26 mouse cellular contexts compared by ENCODE assay signal in the genomic region with DNA sequence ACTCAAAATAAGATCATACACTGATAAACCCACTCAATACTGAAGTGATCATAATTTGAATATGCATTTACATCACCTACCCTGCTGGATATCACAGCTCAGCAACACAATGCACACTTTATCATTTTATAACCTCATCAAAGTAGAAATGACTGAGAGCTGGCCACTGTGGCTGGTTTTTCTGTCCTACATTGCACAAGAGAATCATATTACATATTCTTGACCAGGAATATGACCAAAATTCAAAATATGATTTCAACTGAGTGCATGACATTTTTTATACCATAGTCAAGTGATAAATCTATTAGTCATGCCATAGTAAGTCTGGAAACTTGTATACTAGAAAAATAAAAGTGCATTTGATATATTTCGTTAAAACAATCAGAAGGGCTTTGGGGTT.
DNase-seq lines count a peak whose midpoint lies in the region; ATAC-seq and TF ChIP-seq lines count a peak whose summit lies in the region.
"Had no signal": no experiment of that assay in that cellular context is flagged by ENCODE, and none has a peak within 500 bp of the region (broad histone marks: within the 10 kb centered on the region; RNA-seq: fewer than 3 reads in every experiment).

No protein-coding gene starts in this region.

- no peaks in the 10 kb centered on the region for H3K36me3 ChIP-seq in C2C12 (ENCODE audit: control insufficient read depth, insufficient read depth)
- no peaks in the 10 kb centered on the region for H3K36me3 ChIP-seq in intestine, embryonic 14.5 days (ENCODE audit: control insufficient read depth, insufficient read depth, low read length)
- H3K36me3 ChIP-seq in intestine, postnatal 0 days (ENCODE audit: control insufficient read depth, insufficient read depth) = no peaks in the 10 kb centered on the region
- H3K36me3 ChIP-seq in kidney, adult 2 months (ENCODE audit: control insufficient read depth, insufficient read depth, low read length) = no peaks in the 10 kb centered on the region
- H3K36me3 ChIP-seq: embryonic facial prominence, embryonic 12.5 days; embryonic facial prominence, embryonic 15.5 days; forebrain, embryonic 12.5 days; forebrain, embryonic 15.5 days; heart, embryonic 12.5 days; heart, embryonic 15.5 days; hindbrain, embryonic 10.5 days; hindbrain, embryonic 13.5 days had no signal

- TF ChIP-seq POLR2A in kidney, adult 2 months (IDR thresholded peaks at IDR 0.05; ENCODE audit: low read depth, low read length) = no peak

- no peaks in the 10 kb centered on the region for H3K79me2 ChIP-seq in C2C12 (ENCODE audit: control insufficient read depth, insufficient read depth)

- no peak overlapping the region for H3K4me2 ChIP-seq in intestine, embryonic 14.5 days (ENCODE audit: low read length)
- no peak overlapping the region for H3K4me2 ChIP-seq in intestine, postnatal 0 days (replicated peaks; ENCODE audit: low read depth)
- H3K4me2 ChIP-seq: embryonic facial prominence, embryonic 12.5 days; embryonic facial prominence, embryonic 15.5 days; forebrain, embryonic 12.5 days; forebrain, embryonic 15.5 days; heart, embryonic 12.5 days; heart, embryonic 15.5 days; hindbrain, embryonic 13.5 days had no signal

- no peak for TF ChIP-seq CTCF in C2C12 (IDR thresholded peaks at IDR 0.05; ENCODE audit: control insufficient read depth, insufficient read depth, insufficient read length)
- no peak for TF ChIP-seq CTCF in intestine, postnatal 0 days (IDR thresholded peaks at IDR 0.05; ENCODE audit: low read depth)
- no peak for TF ChIP-seq CTCF in kidney, adult 2 months (conservative IDR thresholded peaks at IDR 0.05; ENCODE audit: insufficient read depth, insufficient read length, low read depth, low read length)

- H3K79me3 ChIP-seq in C2C12 (ENCODE audit: low read depth) = no peaks in the 10 kb centered on the region

- no peaks in the 10 kb centered on the region for H3K9me3 ChIP-seq in intestine, embryonic 14.5 days (ENCODE audit: control insufficient read depth, low read length)
- H3K9me3 ChIP-seq in intestine, postnatal 0 days (ENCODE audit: control insufficient read depth) = no peaks in the 10 kb centered on the region
- H3K9me3 ChIP-seq: embryonic facial prominence, embryonic 12.5 days; embryonic facial prominence, embryonic 15.5 days; forebrain, embryonic 12.5 days; forebrain, embryonic 15.5 days; heart, embryonic 12.5 days; heart, embryonic 15.5 days; hindbrain, embryonic 10.5 days; hindbrain, embryonic 13.5 days had no signal

- H3K27me3 ChIP-seq in C2C12 (ENCODE audit: control insufficient read depth, insufficient read depth, insufficient read length) = no peaks in the 10 kb centered on the region
- no peaks in the 10 kb centered on the region for H3K27me3 ChIP-seq in intestine, embryonic 14.5 days (replicated peaks; ENCODE audit: control insufficient read depth, insufficient read depth, low read length)
- H3K27me3 ChIP-seq in intestine, postnatal 0 days (replicated peaks; ENCODE audit: control insufficient read depth, insufficient read depth, low read length) = no peaks in the 10 kb centered on the region
- no peaks in the 10 kb centered on the region for H3K27me3 ChIP-seq in kidney, adult 2 months (replicated peaks; ENCODE audit: control insufficient read depth, insufficient read depth, low read length)
- H3K27me3 ChIP-seq: embryonic facial prominence, embryonic 12.5 days; embryonic facial prominence, embryonic 15.5 days; forebrain, embryonic 12.5 days; forebrain, embryonic 15.5 days; heart, embryonic 12.5 days; heart, embryonic 15.5 days; hindbrain, embryonic 13.5 days; Patski had no signal

- 0 out of 2 replicates have a peak, but pooled peaks have one; percentile 8 for ATAC-seq in intestine, embryonic 14.5 days (replicated peaks; ENCODE audit: low FRiP score, low TSS enrichment, low read depth)
- ATAC-seq in intestine, postnatal 0 days = peak; percentile 25; the same call in 1 of the 2 replicates
- ATAC-seq: forebrain, embryonic 15.5 days; hindbrain, embryonic 16.5 days; Patski had no signal

- H3K4me1 ChIP-seq in intestine, embryonic 14.5 days (replicated peaks; ENCODE audit: control insufficient read depth, insufficient read depth, low read length) = no peaks in the 10 kb centered on the region
- no peaks in the 10 kb centered on the region for H3K4me1 ChIP-seq in intestine, postnatal 0 days (replicated peaks; ENCODE audit: control insufficient read depth, insufficient read depth, low read length)
- H3K4me1 ChIP-seq in kidney, adult 2 months (ENCODE audit: control insufficient read depth, insufficient read depth, low read length) = no peaks in the 10 kb centered on the region
- H3K4me1 ChIP-seq: embryonic facial prominence, embryonic 12.5 days; embryonic facial prominence, embryonic 15.5 days; forebrain, embryonic 15.5 days; heart, embryonic 12.5 days had no signal

- no peak overlapping the region for H3K9ac ChIP-seq in intestine, embryonic 14.5 days (ENCODE audit: low read length)
- H3K9ac ChIP-seq in intestine, postnatal 0 days (ENCODE audit: low read depth, low read length) = no peak overlapping the region
- H3K9ac ChIP-seq: embryonic facial prominence, embryonic 12.5 days; embryonic facial prominence, embryonic 15.5 days; forebrain, embryonic 12.5 days; forebrain, embryonic 15.5 days; heart, embryonic 12.5 days; heart, embryonic 15.5 days; hindbrain, embryonic 13.5 days had no signal

- no peak for DNase-seq in intestine, embryonic 14.5 days (ENCODE audit: low spot score)
- DNase-seq in spleen, adult 12 weeks (ENCODE audit: low spot score) = no peak
- DNase-seq in kidney, adult 2 months = no peak
- no peak for DNase-seq in spleen, postnatal 14 days (ENCODE audit: low spot score in 2 of 2)
- DNase-seq: adrenal gland, postnatal 10 days; adrenal gland, postnatal 36 days; cerebellum, adult 18-20 months; cerebellum, adult 9-10 months; cerebellum, postnatal 14 days; gastrocnemius, postnatal 25 days; heart, adult 18-20 months; heart, postnatal 10 days; heart, postnatal 36 days had no signal

- H3ac ChIP-seq in C2C12 (ENCODE audit: control insufficient read depth, insufficient read length, low read depth) = no peak overlapping the region

- no peak overlapping the region for H3K4me3 ChIP-seq in C2C12 (ENCODE audit: insufficient read depth, poor library complexity, severe bottlenecking)
- no peak overlapping the region for H3K4me3 ChIP-seq in intestine, embryonic 14.5 days (ENCODE audit: low read depth, low read length)
- H3K4me3 ChIP-seq in intestine, postnatal 0 days (ENCODE audit: low read depth, low read length) = no peak overlapping the region
- no peak overlapping the region for H3K4me3 ChIP-seq in kidney, adult 2 months (ENCODE audit: insufficient read depth, low read depth, low read length)
- H3K4me3 ChIP-seq: embryonic facial prominence, embryonic 12.5 days; embryonic facial prominence, embryonic 15.5 days; erythroblast, embryonic 14.5 days; forebrain, embryonic 12.5 days; forebrain, embryonic 15.5 days; heart, embryonic 12.5 days; heart, embryonic 15.5 days; hindbrain, embryonic 10.5 days; hindbrain, embryonic 13.5 days had no signal

- H3K27ac ChIP-seq in intestine, embryonic 14.5 days (ENCODE audit: low read depth) = no peak overlapping the region
- no peak overlapping the region for H3K27ac ChIP-seq in intestine, postnatal 0 days (ENCODE audit: low read depth, low read length)
- H3K27ac ChIP-seq in kidney, adult 2 months (ENCODE audit: insufficient read depth, low read depth, low read length) = no peak overlapping the region
- H3K27ac ChIP-seq: embryonic facial prominence, embryonic 12.5 days; embryonic facial prominence, embryonic 15.5 days; forebrain, embryonic 12.5 days; forebrain, embryonic 15.5 days; heart, embryonic 15.5 days; hindbrain, embryonic 10.5 days; hindbrain, embryonic 13.5 days had no signal

- 88% methylated on average over 1 of the region's 1 CpGs for WGBS in intestine, embryonic 14.5 days
- 94% methylated on average over 1 of the region's 1 CpGs for WGBS in intestine, postnatal 0 days
- 90% methylated on average over 1 of the region's 1 CpGs for WGBS in kidney, adult 2 months

TF ChIP-seq in C2C12, 6 proteins besides CTCF, POLR2A, EP300 and RAD21:
- TF ChIP-seq MYOD1 (IDR thresholded peaks at IDR 0.05; ENCODE audit: control insufficient read depth, insufficient read length, low read depth) = no peak
- no peak for TF ChIP-seq MAX (IDR thresholded peaks at IDR 0.05)
- TF ChIP-seq CEBPB (IDR thresholded peaks at IDR 0.05; ENCODE audit: low read depth) = peak; percentile 71
